Mouse (Mus musculus): ENCODE measurements around the gene Galr2. TPM values are rescaled to one million over a fixed set of nuclear protein-coding genes. Genes with fewer than 3 reads are reported as not detected.

Gene Galr2
- polyA plus RNA-seq, 1 experiment from 2014 or later: 0.07 TPM

DNA sequence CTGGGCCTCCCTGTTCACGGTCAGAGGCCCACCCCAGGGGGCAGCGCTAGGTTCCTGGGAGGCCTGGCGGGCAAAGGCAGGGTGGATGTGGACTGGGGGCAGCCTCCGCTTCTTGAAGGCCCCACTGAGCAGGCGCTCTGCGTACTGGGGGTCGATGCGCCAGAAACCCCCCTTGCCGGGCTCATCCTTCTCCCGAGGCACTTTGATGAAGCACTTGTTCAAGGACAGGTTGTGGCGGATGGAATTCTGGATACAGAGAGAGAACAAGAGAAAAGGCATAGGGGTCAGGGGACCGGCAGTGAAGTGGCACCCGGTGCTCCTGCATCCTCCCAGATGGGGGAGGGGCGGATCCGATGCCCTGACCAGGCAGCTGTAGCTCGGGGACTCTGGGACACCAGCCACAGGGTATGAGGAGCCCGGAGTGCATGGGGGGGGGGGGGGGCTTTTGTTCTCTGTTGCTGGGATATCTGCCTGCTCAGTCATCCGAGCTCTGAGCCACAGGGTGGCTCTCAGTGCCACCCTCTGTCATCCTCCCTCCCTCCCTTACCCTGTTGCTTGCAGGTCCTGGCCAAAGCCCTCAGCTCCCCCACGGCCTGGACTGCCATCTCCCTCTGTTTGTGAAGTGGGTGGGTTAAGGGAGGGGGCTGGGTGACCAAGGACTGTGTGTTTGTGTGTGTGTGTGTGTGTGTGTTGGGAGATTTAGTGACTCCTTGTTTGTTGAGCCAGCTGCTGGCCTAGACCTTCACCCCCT is 51.7 kb downstream of the Galr2 start:
- WGBS: 24% methylated on average over 19 of the region's 19 CpGs
- Histone ChIP-seq H3K4me1 (ENCODE audit: control insufficient read depth, insufficient read depth, low read length) (peaks cover 61% of the 10 kb centered on the region), H3K9me3 (ENCODE audit: control insufficient read depth, low read length) (no peaks in the 10 kb centered on the region), H3K9ac (ENCODE audit: low read length) (peak overlapping the region; percentile 9; the same call in 1 of the 2 replicates), H3K27ac (ENCODE audit: low read depth, low read length) (peak overlapping the region; percentile 54), H3K36me3 (ENCODE audit: control insufficient read depth, insufficient read depth, low read length) (no peaks in the 10 kb centered on the region), H3K4me2 (peak overlapping the region; percentile 0; the same call in 1 of the 2 replicates), H3K27me3 (ENCODE audit: control insufficient read depth, insufficient read depth, low read length) (peaks cover 19% of the 10 kb centered on the region), H3K4me3 (ENCODE audit: low read depth, low read length) (no peak overlapping the region)
- peak; percentile 68 for ATAC-seq (ENCODE audit: low FRiP score)
- DNase-seq (ENCODE audit: low spot score, missing footprints): peak; percentile 93

DNA sequence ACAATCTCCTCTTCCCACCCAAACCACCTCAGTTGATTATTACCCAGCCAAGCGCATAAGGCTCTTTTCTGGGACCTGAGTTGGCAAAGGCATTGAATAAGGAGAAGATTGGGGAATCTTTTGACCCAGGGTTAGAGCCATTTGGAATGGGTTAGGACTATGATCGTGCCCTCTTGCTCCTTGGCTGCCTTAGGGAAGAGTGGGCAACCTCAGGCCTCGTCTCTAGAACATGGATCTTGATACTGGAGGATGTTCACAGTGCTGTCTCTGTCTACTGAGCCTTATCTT is 52.2 kb downstream of the Galr2 start:
- Histone ChIP-seq H3K9me3 (ENCODE audit: control insufficient read depth, low read length) (no peaks in the 10 kb centered on the region), H3K9ac (ENCODE audit: low read length) (no peak overlapping the region; the same call in 1 of the 2 replicates), H3K27ac (ENCODE audit: low read depth, low read length) (peak overlapping the region; percentile 54), H3K4me2 (peak overlapping the region; percentile 73; the same call in 1 of the 2 replicates), H3K4me1 (ENCODE audit: control insufficient read depth, insufficient read depth, low read length) (peaks cover 61% of the 10 kb centered on the region), H3K27me3 (ENCODE audit: control insufficient read depth, insufficient read depth, low read length) (peaks cover 19% of the 10 kb centered on the region), H3K4me3 (ENCODE audit: low read depth, low read length) (no peak overlapping the region), H3K36me3 (ENCODE audit: control insufficient read depth, insufficient read depth, low read length) (no peaks in the 10 kb centered on the region)
- DNase-seq (ENCODE audit: low spot score, missing footprints): no peak
- WGBS: 68% methylated on average over 3 of the region's 3 CpGs
- ATAC-seq (ENCODE audit: low FRiP score): no peak

Other genes with a start within 250 kb of the Galr2 start
- 0.82 and 1.1 TPM in 2 replicates for gene Unc13d, start 203.0 kb upstream of the Galr2 start, polyA plus RNA-seq (2014; fragmentation: Nextera tagmentation; extraction: Ambion mirVana)
- 84.9 and 86.8 TPM in 2 replicates for gene Wbp2, start 193.9 kb upstream of the Galr2 start, polyA plus RNA-seq (2014; fragmentation: Nextera tagmentation; extraction: Ambion mirVana)
- 2.7 TPM in 2 replicates for gene Trim47, start 153.7 kb upstream of the Galr2 start, polyA plus RNA-seq (2014; fragmentation: Nextera tagmentation; extraction: Ambion mirVana)
- 1.3 TPM in 2 replicates for gene Trim65, start 149.8 kb upstream of the Galr2 start, polyA plus RNA-seq (2014; fragmentation: Nextera tagmentation; extraction: Ambion mirVana)
- 96.3 and 97.0 TPM in 2 replicates for gene Mrpl38, start 142.1 kb upstream of the Galr2 start, polyA plus RNA-seq (2014; fragmentation: Nextera tagmentation; extraction: Ambion mirVana)
- 28.7 and 30.1 TPM in 2 replicates for gene Fbf1, start 112.8 kb upstream of the Galr2 start, polyA plus RNA-seq (2014; fragmentation: Nextera tagmentation; extraction: Ambion mirVana)
- gene Ten1, start 82.1 kb upstream of the Galr2 start, polyA plus RNA-seq (2014; fragmentation: Nextera tagmentation; extraction: Ambion mirVana): 48.6 and 55.6 TPM in 2 replicates
- gene Acox1, start 81.9 kb upstream of the Galr2 start, polyA plus RNA-seq (2014; fragmentation: Nextera tagmentation; extraction: Ambion mirVana): 32.8 and 36.1 TPM in 2 replicates
- 0.26 TPM in 2 replicates for gene Evpl, start 42.9 kb upstream of the Galr2 start, polyA plus RNA-seq (2014; fragmentation: Nextera tagmentation; extraction: Ambion mirVana)
- 72.8 and 78.6 TPM in 2 replicates for gene Srp68, start 6.7 kb upstream of the Galr2 start, polyA plus RNA-seq (2014; fragmentation: Nextera tagmentation; extraction: Ambion mirVana)
- 59.9 and 61.3 TPM in 2 replicates for gene Exoc7, start 26.3 kb downstream of the Galr2 start, polyA plus RNA-seq (2014; fragmentation: Nextera tagmentation; extraction: Ambion mirVana)
- 3.5 and 3.8 TPM in 2 replicates for gene Foxj1, start 54.5 kb downstream of the Galr2 start, polyA plus RNA-seq (2014; fragmentation: Nextera tagmentation; extraction: Ambion mirVana)
- 17.8 and 18.1 TPM in 2 replicates for gene Rnf157, start 132.1 kb downstream of the Galr2 start, polyA plus RNA-seq (2014; fragmentation: Nextera tagmentation; extraction: Ambion mirVana)
- 72.3 and 83.0 TPM in 2 replicates for gene Ubald2, start 153.2 kb downstream of the Galr2 start, polyA plus RNA-seq (2014; fragmentation: Nextera tagmentation; extraction: Ambion mirVana)
- 0.08 and 0.14 TPM in 2 replicates for gene Qrich2, start 185.3 kb downstream of the Galr2 start, polyA plus RNA-seq (2014; fragmentation: Nextera tagmentation; extraction: Ambion mirVana)
- gene Prpsap1, start 213.3 kb downstream of the Galr2 start, polyA plus RNA-seq (2014; fragmentation: Nextera tagmentation; extraction: Ambion mirVana): 173 and 183 TPM in 2 replicates
- gene Sphk1, start 250.0 kb downstream of the Galr2 start, polyA plus RNA-seq (2014; fragmentation: Nextera tagmentation; extraction: Ambion mirVana): 7.1 and 8.3 TPM in 2 replicates